Mouse (Mus musculus): ENCODE data around the gene Thada.
A peak's percentile ranks its signal among the peaks of the same experiment; 100 is the strongest.

The Thada gene

DNA sequence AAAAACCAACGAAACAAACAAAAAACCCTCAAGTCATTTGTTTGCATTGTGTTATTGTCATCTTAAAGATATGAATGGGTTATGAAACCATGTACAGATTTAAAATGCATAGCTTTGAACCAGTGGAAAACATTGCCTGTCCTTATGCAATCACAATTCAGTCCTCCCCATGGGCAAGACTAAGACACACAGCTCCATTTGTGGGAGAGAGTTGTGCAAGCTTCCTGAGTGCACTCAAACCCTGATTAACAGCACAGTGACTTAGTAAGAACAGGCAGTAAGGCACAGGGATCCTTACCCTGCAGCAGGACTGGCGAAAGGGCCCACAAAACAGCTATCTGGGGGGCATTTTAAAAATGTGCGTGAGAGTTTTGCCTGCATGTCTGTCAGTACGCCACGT is 11.2 kb upstream of the Thada start:
- no peak for DNase-seq (ENCODE audit: low read depth, low spot score)

DNA sequence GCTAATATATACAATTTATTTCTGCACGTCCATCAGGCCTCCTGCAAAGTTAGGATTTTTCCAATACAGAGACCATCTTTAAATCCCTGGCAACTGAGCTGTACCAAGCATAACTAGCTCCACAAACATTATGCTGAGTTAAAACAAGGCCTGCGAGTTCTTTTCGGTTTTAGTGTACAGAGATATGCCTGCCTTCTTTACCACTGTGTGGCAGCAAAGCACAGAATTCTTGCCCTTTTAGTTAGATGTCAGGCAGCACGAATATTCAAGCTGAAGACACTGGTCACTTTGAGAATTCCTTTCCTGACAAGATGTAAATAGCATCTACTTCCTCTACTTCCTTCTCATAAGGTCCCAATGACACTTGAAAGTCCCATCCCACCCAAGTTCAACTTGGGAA is 8.3 kb upstream of the Thada start:
- peak; percentile 40 for DNase-seq (ENCODE audit: low read depth, low spot score)

DNA sequence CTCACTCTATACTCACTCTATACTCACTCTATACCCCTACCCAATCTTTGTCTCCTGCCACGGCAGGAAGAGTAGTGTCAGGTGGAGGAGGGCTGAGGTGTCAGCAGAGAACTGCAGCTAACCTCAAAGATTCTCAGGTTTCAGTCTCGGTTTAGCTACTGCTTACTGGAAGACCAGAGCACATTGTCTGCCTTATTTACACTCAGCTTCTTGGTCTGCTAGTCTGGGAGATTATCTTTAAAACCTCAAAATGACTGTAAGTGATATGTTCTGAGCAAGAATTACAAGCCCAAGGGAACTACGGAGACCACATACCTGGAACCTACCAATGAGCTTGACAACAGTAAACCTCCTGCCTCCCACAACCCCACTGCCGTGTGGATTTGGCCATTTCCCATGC is 31.0 kb downstream of the Thada start:
- no peak for DNase-seq (ENCODE audit: low read depth, low spot score)

DNA sequence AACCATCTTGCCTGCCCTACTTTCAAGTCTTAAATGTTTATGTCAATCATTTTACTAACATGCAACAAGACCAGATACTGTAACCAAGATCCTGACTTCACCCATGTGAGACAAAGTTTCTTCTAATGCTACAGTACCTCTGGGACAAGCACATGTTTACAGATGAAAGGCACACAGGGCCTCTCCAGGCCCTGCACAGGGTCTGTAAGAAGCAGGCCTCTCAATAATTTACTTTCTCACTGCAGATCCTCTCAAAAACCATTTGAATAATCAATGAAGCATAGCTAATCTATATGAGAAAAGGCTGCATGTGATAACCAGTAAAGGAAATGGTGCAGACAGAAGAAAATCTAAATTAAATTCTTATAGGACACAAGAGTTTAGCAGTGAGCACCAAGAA is 31.8 kb downstream of the Thada start:
- DNase-seq (ENCODE audit: low read depth, low spot score) = no peak

DNA sequence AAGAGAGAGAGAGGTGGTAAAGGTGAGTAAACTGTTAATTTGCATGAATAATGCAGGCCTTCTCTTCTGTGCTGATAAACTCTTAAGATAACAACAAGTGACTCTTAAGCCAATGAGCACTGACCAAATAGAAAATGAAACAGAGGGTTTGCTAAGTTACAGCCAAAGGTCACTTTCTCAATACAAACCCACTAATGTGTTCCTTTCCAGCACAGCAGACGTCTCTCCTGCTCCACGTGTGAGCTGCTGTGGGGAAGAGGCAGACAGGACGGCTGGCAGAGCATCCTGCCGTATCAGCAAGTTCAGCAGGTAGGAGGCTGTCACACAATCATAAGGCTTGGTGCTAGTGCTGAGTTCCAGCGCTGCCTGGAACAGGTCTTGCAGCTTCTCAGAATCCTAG is 34.0 kb downstream of the Thada start:
- DNase-seq (ENCODE audit: low read depth, low spot score) = no peak

DNA sequence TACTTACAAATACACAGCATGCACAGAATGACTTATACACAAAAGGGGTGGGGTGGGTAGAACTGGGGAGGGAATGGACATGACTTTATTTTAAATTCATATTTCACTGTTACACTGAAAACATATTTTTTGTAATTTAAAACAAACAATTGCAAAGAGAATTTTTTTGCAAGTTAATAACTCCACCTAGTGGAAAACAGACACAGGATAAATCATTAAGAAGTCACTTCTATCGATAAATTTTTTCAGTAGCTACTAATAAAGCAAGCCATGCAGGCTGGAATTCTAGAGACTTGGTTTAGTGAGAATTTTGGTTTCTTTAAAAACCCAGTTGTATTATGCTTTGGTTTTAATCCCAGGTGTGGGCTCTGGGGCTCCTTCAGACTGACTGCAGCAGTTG is 41.7 kb downstream of the Thada start:
- no peak for DNase-seq (ENCODE audit: low read depth, low spot score)

DNA sequence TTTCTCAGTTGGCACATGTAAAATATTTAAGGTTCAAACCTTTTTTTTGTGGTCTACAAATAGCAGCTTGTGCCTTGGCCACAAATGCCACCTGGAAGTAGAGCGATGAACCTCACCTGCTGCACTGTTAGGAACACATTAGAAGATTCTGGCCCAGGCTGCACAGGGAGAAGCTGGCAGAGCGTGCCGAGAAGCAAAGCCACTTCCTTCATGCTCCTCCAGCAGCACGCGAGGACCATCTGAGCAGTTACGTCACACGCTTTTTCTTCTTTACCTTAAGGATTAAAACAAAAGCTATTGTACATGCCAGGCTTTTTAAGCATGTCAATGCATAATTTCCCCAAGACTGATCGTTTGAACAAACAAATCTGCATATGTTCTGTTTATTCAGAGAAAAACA is 43.1 kb downstream of the Thada start:
- DNase-seq (ENCODE audit: low read depth, low spot score) = no peak

DNA sequence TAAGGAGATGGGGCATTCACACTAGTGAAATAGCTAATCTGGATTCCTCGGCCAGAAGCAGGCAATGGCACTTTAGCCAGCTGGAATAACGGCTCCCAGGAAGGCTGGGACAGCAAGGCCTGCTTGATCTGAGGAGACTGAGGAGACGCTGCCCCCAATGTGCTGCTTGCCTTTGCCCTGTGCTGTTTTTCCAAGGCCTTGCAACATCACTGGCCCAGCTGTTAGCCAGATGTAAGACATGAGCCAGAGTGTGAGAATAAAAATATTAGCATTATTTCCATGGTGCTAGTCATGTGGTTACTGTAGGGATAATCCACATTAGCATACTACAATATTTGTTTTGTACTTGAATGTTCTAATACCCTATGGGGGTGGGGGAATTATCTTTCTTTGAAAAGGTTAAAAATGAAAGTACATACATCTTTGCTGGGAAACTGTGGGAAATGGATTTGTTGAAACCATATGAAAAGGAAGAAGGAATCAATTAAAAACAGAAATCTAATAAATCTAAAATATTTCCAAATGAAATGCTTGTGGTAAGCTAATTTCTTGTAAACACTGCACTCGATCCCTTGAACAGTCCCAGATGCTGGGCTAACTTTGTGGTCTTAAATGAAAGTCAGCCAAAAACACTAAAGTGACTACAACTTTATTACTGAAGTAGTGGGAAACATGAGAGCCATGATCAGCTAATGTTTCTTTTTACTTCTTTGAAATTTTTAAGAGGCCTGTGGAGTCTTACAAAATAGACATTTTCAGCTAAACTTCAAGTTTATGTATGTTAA is 43.8 kb downstream of the Thada start:
- no peak for DNase-seq (ENCODE audit: low read depth, low spot score)

DNA sequence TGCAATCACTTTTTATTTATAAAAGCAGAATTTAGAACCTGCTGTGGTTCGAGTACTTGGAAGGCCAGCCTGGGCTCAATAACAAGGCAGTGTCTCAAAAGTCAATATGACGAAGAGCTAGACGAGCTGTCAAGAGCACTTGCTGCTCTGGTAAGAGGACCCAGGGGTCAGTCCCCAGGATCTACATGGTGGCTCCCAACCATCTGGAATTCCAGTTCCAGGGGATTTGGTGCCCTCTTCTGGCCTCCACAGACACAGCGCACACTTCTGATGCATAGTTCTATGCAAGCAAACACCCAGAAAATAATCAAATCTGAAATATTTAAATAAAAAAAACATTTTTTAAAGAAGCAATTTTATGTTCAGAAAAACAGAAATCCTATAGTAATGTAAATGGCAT is 45.0 kb downstream of the Thada start:
- peak; percentile 28 for DNase-seq (ENCODE audit: low read depth, low spot score)

DNA sequence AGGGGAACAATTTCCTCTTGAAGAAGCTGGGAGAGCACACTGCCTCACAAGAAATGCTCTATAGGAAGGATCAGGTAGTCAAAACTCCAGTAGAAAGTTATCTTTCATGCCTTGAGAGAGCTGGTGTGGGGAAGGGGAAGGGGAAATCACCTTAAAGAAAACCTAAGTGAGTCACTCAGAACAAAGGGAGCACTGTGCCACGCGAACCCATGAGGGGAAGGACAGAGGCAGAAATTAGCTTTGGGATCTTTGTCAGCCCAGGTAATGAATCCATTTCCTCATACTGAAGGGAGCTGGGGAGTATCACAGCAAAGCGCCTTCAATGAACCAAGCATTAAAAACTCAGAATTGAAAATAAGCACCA is 45.7 kb downstream of the Thada start:
- DNase-seq (ENCODE audit: low read depth, low spot score) = no peak

DNA sequence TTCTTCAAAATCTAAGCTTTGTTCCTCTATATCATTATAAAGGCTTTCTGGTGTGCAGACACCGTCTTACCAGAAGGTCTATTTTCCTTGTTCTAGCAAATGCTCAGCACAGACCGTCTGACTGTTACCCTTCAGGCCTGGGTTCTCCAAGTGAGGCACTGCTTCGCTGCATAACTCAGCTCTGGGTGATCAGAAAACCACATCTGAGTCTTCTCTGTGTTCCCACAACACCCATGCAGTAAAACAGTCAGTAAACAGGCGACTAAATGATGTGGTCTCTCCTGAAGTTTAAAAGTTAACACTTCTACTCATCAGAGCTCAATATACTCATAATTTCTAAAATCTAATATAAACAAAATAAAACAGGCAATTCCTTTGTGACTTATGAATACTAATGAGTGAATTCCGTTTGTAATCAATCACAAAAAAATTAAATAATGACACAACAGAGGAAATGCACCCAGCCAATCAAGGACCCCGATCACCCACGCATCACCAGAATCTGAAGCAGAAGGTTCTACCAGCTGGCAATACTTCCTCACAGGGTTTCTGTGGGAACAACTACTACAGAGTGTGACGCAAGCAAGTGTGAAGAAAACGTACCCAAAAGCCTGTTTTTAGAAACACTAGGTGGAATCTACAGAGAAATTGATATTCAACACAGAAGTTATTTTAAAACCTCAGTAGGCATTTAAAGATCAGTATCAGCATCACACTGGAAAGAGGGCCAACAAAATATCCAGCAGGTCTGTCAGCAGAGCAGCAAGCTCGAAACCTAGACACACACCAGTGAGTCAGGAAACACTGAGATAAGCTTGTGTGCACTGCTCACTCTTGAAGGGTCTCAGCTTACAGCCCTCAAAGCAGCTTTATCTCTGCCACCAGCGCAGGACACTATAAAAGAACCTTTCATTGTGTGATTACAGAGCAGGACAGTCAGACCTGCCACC is 46.4 kb downstream of the Thada start:
- no peak for DNase-seq (ENCODE audit: low read depth, low spot score)

DNA sequence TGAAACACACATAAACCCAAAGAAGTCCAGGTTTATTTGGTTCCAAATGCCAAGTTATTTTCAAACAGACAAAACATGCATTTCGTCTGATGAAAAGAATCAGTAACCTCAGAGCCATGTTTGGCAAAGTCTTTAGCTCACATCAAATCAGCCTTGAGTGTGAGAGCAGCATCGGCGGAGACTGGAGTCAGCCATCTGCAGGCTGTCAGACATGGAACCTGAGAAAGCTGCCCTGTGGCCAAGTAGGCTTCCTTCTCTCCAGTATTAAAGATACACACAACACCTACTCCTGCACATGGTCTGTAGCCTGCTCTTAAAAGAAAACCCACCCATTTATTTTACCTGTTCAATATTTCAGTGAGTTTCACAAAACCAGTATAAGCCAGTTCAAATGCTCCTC is 50.1 kb downstream of the Thada start:
- no peak for DNase-seq (ENCODE audit: low read depth, low spot score)

DNA sequence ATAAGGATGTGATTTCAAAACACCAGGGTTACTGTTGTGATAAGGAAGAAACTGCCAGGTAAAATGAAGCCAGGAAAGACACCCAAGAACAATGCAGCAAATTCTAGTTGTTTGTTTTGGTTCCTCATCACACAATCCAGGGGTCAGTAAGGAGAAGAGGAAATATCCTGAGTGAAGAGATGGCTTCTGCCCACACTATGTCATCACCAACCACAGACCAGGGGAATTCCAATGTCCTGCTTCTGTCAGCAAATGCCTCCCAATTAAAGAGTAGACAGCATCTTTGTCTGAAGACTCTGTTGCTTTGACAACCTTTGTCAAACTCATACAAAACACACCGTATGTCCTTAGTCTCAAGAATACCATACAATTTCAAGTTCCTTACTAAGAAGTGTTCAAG is 57.3 kb downstream of the Thada start:
- no peak for DNase-seq (ENCODE audit: low read depth, low spot score)

DNA sequence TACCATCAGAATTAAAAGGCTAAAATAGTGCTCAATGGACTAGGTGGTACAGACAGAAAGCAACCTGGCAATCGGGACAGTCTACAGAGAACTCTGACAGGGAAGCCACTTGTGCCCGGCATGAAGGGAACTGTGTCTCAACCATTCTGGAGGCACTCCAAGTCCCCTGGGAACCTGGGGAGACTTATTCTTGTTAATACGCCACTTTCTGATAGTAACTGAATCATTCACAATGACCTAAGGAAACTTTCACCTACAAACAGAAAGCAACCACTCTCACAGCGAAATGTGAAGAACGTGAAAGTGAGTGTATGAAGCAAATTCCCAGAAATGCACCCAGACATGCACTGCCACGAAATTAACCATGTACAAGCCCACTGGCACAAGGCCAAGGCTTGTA is 60.4 kb downstream of the Thada start:
- no peak for DNase-seq (ENCODE audit: low read depth, low spot score)

DNA sequence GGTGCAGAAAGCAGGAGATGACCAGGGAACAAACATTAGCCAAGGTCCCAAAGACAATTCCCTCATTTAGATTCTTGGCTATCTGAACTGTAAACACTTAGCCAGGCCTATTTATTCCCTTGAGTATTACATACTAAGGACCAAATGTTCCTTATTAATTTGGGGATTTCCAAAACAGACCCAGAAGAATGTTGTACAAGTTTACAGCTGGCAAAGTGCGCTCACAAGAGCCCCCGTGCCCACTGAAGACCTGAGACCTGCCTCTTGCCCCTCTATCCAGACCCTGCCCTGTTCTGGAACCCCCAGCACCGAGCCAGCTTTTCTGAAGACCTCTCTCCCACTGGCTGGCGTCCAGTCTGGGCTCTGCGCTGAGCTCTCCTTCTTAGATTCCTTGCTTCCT is 64.2 kb downstream of the Thada start:
- DNase-seq (ENCODE audit: low read depth, low spot score) = no peak

DNA sequence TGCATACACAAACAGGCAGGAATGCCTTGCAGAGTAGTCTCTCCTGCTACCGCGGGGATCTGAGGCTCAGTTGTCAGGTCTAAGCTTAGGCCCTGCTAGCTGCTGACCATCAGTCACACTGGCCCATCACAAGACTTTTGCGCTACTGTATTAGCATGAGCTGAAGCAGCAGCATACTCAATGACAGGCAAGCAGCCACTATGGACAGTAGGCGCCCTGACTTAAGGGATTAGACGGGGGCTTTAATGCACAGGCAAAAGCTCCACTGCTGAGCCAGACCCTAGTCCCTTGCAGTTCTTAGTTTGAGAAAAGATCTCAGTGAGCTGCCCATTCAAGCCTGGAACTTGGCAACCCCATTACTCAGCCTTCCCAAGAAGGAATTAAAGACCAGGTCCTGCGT is 66.6 kb downstream of the Thada start:
- DNase-seq (ENCODE audit: low read depth, low spot score) = no peak

DNA sequence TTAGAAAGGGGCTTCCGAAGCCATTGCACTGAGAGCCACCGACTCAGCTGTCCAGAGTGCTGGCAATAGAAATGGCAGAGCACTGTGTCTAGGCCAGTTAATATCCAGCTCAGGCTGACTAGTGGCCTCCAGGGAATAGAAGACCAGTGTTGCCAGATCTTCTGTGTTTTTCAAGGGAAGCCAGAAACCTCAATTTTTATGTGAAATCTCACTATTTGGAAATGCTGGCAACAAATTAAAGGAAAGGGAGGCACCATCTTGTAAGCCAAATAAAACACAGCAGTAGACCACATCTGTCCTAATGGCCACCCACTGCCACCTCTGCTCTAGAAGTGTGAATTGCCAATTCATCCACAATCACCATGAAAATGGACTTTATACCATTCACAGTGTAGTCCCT is 76.0 kb downstream of the Thada start:
- DNase-seq (ENCODE audit: low read depth, low spot score) = no peak

DNA sequence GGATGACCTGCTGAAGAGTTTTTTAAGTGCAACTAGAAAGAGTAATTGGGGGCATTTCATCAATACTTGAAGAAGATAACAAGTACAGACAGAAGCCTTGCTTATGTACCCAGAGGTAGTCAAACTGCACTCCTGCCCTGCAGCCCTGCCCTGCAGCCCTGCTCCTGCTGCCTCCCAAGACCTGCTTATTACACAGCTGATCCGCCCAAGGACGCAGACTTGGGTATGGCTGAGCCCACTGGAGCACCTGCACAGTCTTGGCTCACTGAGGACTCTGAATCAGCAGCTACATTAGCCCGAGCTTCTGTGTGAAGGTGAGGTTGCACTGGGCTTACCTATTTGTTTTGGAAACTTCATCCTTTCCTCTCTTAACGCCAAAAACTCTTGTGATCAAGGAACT is 79.8 kb downstream of the Thada start:
- no peak for DNase-seq (ENCODE audit: low read depth, low spot score)

DNA sequence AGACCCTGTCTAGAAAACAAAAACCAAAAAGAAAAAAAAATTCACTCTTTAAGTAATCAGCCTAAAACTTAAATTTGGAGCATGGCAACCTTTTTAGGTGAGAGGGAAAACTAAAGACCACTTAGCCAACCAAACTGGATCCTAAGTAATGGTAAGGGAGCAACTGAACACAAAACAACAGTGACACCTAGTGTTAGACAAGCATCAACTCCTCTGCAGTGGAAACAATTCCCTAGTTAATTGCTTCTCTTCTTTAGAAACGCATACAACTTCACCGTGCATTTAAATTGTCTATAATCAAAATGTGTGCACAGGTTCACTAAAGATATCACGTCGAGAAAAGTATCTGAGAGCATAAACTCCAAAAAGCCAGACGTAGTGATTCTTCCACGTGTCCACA is 80.3 kb downstream of the Thada start:
- peak; percentile 48 for DNase-seq (ENCODE audit: low read depth, low spot score)

DNA sequence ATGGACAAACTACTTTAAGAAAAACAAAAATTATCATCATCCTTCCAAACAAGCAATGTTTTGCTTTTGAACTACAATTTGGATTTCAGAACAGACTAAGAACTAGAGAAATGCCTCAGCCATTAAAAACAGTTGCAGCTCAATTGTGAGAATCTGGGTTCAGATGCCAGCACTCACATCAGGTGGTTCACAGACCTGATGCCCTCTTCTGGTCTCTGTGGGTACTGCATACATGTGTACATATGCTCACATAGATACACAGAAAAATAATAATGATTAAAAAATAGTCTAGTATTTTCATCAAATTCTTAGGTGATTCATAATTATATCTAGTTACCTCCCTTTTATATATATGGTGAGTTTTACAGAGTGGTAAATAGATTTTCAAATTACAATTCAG is 81.3 kb downstream of the Thada start:
- DNase-seq (ENCODE audit: low read depth, low spot score) = peak; percentile 57

DNA sequence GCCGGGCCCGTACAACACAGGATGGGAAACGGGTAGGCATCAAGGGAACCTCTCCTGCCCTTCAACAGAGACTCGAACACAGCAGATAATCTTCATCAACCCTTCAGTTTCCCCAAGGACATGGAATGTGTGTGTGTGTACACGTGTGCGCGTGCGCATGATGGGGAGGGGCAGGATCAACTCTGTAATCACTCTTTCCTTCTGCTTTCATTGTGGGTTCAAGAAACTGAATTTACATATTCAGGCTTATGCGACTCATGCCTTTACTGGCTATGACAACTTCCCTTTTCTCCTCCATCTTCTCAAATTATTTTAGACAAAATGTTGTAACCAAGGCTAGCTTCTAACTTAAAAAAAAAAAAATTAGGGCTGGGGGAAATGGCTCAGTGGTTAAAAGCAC is 85.7 kb downstream of the Thada start:
- DNase-seq (ENCODE audit: low read depth, low spot score) = no peak

DNA sequence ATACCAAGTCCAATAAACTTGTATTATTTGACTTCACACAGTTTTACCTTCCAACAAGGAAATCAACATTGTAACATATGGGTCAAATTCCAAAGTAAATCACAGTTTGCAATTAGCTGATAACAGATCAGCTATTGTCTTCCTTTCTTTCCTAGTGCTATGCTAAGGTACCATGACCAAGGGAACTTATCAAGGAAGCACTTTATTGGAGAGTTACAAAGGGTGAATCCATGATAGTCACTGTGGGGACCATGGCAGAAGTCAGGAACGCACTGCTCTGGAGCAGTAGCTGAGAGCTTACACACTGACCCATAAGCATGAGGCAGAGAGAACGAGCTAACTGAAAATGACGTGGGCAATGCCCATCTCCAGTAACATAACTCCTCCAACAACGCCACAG is 89.1 kb downstream of the Thada start:
- no peak for DNase-seq (ENCODE audit: low read depth, low spot score)

DNA sequence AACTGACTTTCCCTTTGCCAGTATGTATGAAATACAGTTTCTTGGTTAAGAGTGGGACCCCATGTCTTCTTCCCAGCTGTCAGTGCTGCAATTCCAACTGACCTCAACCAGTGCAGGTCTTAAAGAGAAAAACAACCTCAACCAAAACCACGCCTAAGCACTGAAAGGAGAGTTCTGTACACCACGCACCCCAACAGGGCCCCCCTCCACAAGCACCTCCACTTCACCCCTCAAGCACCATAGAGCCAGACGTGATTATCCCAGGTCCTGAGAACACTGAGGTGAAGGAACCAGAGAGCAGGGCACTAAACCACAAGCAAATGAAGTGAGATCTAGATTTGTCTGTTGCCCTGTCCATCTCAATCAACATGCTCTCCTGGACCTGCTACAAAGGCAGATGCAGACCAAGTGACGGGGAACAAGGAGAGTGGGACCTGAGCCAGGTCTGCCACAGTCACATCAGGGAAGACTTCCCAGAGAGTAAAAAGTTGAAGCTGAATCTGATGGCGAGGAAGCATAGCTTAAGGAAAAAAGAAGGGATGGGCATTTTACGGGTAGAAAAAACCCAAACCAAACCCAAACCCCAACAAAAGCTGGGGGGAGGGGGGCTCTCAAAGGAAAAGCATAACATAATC is 93.5 kb downstream of the Thada start:
- DNase-seq (ENCODE audit: low read depth, low spot score) = no peak
